Mouse (Mus musculus): Measurements from ENCODE around the gene Galntl6.
A peak's percentile ranks its signal among the peaks of the same experiment; 100 is the strongest.

The Galntl6 gene

GRCm38 (mm10) chr8:57965508-57965907, 946.9 kb downstream of the Galntl6 start:
- DNase-seq (ENCODE audit: low read depth, low spot score): no peak

GRCm38 (mm10) chr8:57962286-57963110, 949.9 kb downstream of the Galntl6 start:
- DNase-seq (ENCODE audit: low read depth, low spot score): no peak

GRCm38 (mm10) chr8:57959136-57959535, 953.3 kb downstream of the Galntl6 start:
- DNase-seq (ENCODE audit: low read depth, low spot score): no peak

- DNase-seq (ENCODE audit: low read depth, low spot score): no peak
Measured at GRCm38 (mm10) chr8:57958121-57958901, 954.1 kb downstream of the Galntl6 start.

GRCm38 (mm10) chr8:57955501-57955900, 956.9 kb downstream of the Galntl6 start:
- DNase-seq (ENCODE audit: low read depth, low spot score): no peak

GRCm38 (mm10) chr8:57941113-57941512, 971.3 kb downstream of the Galntl6 start:
- DNase-seq (ENCODE audit: low read depth, low spot score): no peak

- DNase-seq (ENCODE audit: low read depth, low spot score): no peak
Measured at GRCm38 (mm10) chr8:57939856-57940420, 972.5 kb downstream of the Galntl6 start.

- DNase-seq (ENCODE audit: low read depth, low spot score): peak; percentile 21
Measured at GRCm38 (mm10) chr8:57939177-57939855, 973.1 kb downstream of the Galntl6 start.

GRCm38 (mm10) chr8:57927074-57927473, 985.4 kb downstream of the Galntl6 start:
- DNase-seq (ENCODE audit: low read depth, low spot score): no peak

GRCm38 (mm10) chr8:57923556-57923955, 988.9 kb downstream of the Galntl6 start:
- DNase-seq (ENCODE audit: low read depth, low spot score): no peak

- no peak for DNase-seq (ENCODE audit: low read depth, low spot score)
Measured at GRCm38 (mm10) chr8:57923130-57923529, 989.3 kb downstream of the Galntl6 start.

- DNase-seq (ENCODE audit: low read depth, low spot score): no peak
Measured at GRCm38 (mm10) chr8:57922214-57923070, 990.0 kb downstream of the Galntl6 start.

GRCm38 (mm10) chr8:57920326-57920903, 992.0 kb downstream of the Galntl6 start:
- DNase-seq (ENCODE audit: low read depth, low spot score): no peak

GRCm38 (mm10) chr8:57918720-57919640, 993.5 kb downstream of the Galntl6 start:
- no peak for DNase-seq (ENCODE audit: low read depth, low spot score)

- DNase-seq (ENCODE audit: low read depth, low spot score): no peak
Measured at GRCm38 (mm10) chr8:57893360-57893759, 1019.1 kb downstream of the Galntl6 start.

- DNase-seq (ENCODE audit: low read depth, low spot score): no peak
Measured at GRCm38 (mm10) chr8:57892115-57892514, 1020.3 kb downstream of the Galntl6 start.

GRCm38 (mm10) chr8:57890159-57890558, 1022.3 kb downstream of the Galntl6 start:
- DNase-seq (ENCODE audit: low read depth, low spot score): no peak

- peak; percentile 2 for DNase-seq (ENCODE audit: low read depth, low spot score)
Measured at GRCm38 (mm10) chr8:57888831-57889230, 1023.6 kb downstream of the Galntl6 start.

- DNase-seq (ENCODE audit: low read depth, low spot score): no peak
Measured at GRCm38 (mm10) chr8:57879452-57879851, 1033.0 kb downstream of the Galntl6 start.

Data from CD4-positive, CD25-positive, alpha-beta regulatory T cell, adult 2 months (primary cell).